Mouse (Mus musculus): ENCODE data around the gene Dnajc4. TPM values are rescaled to one million over a fixed set of nuclear protein-coding genes. Genes with fewer than 3 reads are reported as not detected.

The Dnajc4 gene
- polyA plus RNA-seq, 1 experiment = 5.5 TPM

DNA sequence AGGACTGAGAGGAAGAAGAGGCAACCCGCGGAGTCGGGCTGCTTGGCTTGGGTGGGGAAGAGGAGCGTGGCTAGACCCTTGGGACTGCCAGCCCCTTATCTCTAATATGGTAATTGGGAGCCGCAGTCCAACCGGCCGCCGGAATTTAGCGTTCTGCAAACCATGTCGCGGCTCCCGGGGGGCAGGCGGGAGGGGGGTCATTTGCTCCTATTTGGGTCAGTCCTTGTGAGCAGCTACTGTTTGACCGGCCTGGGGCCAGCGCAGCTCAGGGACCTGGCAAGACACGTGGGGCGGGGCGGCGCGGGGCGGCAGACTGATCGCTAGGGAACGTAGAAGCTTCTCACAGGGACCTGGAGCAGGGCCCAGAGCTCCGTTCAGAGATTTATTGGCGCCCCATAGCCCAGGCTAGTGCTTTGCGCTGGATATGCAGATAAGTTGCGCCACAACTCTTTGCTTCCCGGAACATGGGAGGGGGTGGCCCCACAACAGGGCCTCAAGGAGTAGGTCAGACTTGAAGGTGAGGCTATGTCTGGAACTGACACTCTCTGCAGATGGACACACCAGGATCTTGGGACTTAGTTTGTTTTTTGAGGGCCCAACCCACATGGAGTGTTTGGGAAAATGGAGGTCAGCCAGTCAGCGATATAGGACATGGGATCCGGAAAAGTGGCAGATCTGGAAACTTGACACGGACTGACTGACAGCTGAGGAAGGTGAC, 40.2 kb downstream of the Dnajc4 start:
- no peaks in the 10 kb centered on the region for H3K9me3 ChIP-seq (ENCODE audit: control insufficient read depth, low read length)
- H3K4me1 ChIP-seq (ENCODE audit: control insufficient read depth) = peaks cover 53% of the 10 kb centered on the region
- peak overlapping the region; percentile 72 for H3K4me3 ChIP-seq (replicated peaks)
- H3K36me3 ChIP-seq (ENCODE audit: control insufficient read depth) = peaks cover 24% of the 10 kb centered on the region
- no peaks in the 10 kb centered on the region for H3K27me3 ChIP-seq (ENCODE audit: control insufficient read depth)
- no peak for TF ChIP-seq TAL1 (IDR thresholded peaks at IDR 0.05; ENCODE audit: low read length)
- no peak for TF ChIP-seq GATA1 (IDR thresholded peaks at IDR 0.05; ENCODE audit: low read length)

DNA sequence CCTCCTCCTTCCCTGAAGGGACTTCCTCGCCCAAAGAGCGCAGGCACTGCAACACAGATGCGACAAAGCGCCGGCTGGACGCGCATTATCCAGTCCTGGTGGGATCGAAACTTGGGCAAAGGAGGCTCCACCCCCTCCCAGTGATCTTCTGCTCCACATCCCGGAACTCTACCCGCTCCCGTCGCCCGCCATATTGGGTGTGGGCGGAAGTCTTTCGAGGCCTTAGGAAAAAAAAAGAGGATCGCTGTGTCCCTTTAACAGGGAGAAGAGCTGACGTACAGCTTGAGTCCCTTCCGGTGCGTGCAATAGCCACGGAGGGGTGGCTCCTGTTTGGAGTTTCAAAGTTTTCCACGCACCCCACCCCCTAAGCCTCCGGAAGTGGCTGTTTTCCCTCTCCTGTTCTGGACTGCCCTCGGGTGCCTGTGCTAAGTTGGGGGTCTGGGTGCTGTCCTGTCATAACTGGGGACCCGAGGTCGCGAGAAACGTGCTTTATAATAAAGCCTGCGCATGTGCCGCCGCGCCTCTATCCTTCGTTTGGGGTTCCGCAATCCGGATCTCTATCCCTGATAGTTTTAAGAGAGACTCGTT, 40.9 kb downstream of the Dnajc4 start:
- Histone ChIP-seq H3K4me1 (ENCODE audit: control insufficient read depth) (peaks cover 54% of the 10 kb centered on the region), H3K4me3 (replicated peaks) (peak overlapping the region; percentile 72), H3K9me3 (ENCODE audit: control insufficient read depth, low read length) (no peaks in the 10 kb centered on the region), H3K36me3 (ENCODE audit: control insufficient read depth) (peaks cover 27% of the 10 kb centered on the region), H3K27me3 (ENCODE audit: control insufficient read depth) (no peaks in the 10 kb centered on the region)
- TF ChIP-seq GATA1 (IDR thresholded peaks at IDR 0.05; ENCODE audit: low read length) (no peak), TAL1 (IDR thresholded peaks at IDR 0.05; ENCODE audit: low read length) (no peak)

DNA sequence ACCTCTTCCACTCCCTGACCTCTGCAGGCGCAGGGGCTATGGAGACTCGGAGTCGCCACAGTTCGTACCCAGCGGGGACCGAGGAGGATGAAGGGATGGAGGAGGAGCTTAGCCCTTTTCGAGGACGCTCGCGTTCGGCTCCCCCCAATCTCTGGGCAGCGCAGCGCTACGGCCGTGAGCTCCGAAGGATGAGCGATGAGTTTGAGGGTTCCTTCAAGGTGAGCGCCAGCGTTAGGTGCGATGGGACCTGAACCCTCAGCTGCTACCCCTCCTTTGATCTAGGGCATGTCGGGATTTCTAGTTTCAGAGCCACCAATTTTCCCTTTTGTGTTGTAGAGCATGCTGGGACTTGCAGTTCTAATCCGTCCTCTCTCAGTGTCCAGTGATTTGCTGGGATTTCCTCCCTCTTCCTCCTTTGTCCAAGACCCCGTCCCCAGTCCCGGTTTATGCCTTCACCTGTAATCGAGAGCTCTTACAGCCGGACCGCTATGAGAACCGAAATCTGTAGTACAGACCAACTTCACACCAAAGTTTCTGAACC, 41.7 kb downstream of the Dnajc4 start:
- Histone ChIP-seq H3K9me3 (ENCODE audit: control insufficient read depth, low read length) (no peaks in the 10 kb centered on the region), H3K36me3 (ENCODE audit: control insufficient read depth) (peaks cover 30% of the 10 kb centered on the region), H3K4me1 (ENCODE audit: control insufficient read depth) (peaks cover 58% of the 10 kb centered on the region), H3K4me3 (replicated peaks) (peak overlapping the region; percentile 72), H3K27me3 (ENCODE audit: control insufficient read depth) (no peaks in the 10 kb centered on the region)
- TF ChIP-seq TAL1 (IDR thresholded peaks at IDR 0.05; ENCODE audit: low read length) = no peak
- no peak for TF ChIP-seq GATA1 (IDR thresholded peaks at IDR 0.05; ENCODE audit: low read length)

DNA sequence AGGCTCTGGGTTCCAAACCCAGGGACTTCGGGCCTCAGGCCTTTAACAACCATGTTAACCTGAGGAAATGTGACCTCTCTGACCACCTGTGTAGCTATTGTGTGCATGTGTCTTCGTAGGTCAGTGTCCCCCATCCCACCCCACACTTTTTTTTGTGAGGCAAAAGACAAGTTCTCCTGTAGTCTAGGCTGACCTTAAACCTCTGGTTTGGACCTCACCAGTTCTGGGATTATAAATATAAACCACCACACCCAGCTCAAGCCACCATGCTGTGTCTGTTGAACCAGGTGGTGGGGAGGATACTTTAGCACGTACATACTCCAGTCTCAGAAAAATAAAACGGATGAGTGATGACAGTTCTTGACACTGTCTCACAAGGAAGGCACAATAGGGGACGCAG, 42.4 kb downstream of the Dnajc4 start:
- no peaks in the 10 kb centered on the region for H3K27me3 ChIP-seq (ENCODE audit: control insufficient read depth)
- H3K4me1 ChIP-seq (ENCODE audit: control insufficient read depth) = peaks cover 61% of the 10 kb centered on the region
- no peaks in the 10 kb centered on the region for H3K9me3 ChIP-seq (ENCODE audit: control insufficient read depth, low read length)
- peaks cover 30% of the 10 kb centered on the region for H3K36me3 ChIP-seq (ENCODE audit: control insufficient read depth)
- H3K4me3 ChIP-seq (replicated peaks) = peak overlapping the region; percentile 72
- no peak for TF ChIP-seq TAL1 (IDR thresholded peaks at IDR 0.05; ENCODE audit: low read length)
- no peak for TF ChIP-seq GATA1 (IDR thresholded peaks at IDR 0.05; ENCODE audit: low read length)

DNA sequence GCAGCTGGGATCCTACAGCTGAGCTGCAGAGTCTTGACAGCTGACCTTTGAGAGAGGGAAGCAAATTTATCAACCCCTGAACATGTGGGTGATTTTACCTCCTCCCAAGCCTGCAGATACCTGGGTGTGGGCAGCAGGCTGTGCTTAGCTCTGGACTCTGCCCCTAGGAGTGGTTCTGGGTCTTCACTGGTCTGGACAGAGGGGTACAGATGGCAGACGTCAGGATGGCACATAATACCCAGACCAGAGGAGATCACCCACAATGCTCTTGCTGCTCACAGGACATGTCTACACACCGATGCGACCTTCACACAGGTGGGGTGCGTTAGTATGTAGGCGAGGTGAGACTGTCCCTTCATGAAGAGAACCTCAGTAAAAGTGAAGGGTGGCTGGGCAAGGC, 42.8 kb downstream of the Dnajc4 start:
- no peak for TF ChIP-seq TAL1 (IDR thresholded peaks at IDR 0.05; ENCODE audit: low read length)
- TF ChIP-seq GATA1 (IDR thresholded peaks at IDR 0.05; ENCODE audit: low read length) = no peak

DNA sequence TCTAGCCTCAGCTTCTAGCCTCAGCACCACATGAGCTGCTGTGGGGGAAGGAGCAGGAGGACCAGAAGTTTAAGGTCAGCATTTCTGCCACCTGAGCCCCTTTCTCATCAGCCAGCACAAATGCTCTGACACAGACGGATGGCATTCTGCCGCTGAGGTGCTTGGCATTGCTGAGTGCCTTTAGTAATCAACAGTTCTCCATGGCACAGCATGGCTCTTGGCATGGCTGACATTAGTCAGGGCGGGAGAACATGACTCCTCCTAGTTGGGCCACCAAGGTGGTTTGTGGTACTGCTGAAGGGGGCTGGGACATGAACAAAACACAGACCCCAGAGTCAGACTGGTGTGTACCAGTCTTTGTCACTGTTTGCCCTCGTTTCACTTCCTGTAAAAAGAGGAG, 44.2 kb downstream of the Dnajc4 start:
- H3K9me3 ChIP-seq (ENCODE audit: control insufficient read depth, low read length) = no peaks in the 10 kb centered on the region
- H3K27me3 ChIP-seq (ENCODE audit: control insufficient read depth) = no peaks in the 10 kb centered on the region
- H3K4me1 ChIP-seq (ENCODE audit: control insufficient read depth) = peaks cover 60% of the 10 kb centered on the region
- H3K4me3 ChIP-seq (replicated peaks) = no peak overlapping the region
- H3K36me3 ChIP-seq (ENCODE audit: control insufficient read depth) = peaks cover 28% of the 10 kb centered on the region
- TF ChIP-seq GATA1 (IDR thresholded peaks at IDR 0.05; ENCODE audit: low read length) (no peak), TAL1 (IDR thresholded peaks at IDR 0.05; ENCODE audit: low read length) (no peak)

More for the DNA sequence above, 42.8 kb downstream of the Dnajc4 start:
- peaks cover 28% of the 10 kb centered on the region for H3K36me3 ChIP-seq (ENCODE audit: control insufficient read depth)
- peaks cover 61% of the 10 kb centered on the region for H3K4me1 ChIP-seq (ENCODE audit: control insufficient read depth)
- no peaks in the 10 kb centered on the region for H3K9me3 ChIP-seq (ENCODE audit: control insufficient read depth, low read length)
- no peak overlapping the region for H3K4me3 ChIP-seq (replicated peaks)
- no peaks in the 10 kb centered on the region for H3K27me3 ChIP-seq (ENCODE audit: control insufficient read depth)

DNA sequence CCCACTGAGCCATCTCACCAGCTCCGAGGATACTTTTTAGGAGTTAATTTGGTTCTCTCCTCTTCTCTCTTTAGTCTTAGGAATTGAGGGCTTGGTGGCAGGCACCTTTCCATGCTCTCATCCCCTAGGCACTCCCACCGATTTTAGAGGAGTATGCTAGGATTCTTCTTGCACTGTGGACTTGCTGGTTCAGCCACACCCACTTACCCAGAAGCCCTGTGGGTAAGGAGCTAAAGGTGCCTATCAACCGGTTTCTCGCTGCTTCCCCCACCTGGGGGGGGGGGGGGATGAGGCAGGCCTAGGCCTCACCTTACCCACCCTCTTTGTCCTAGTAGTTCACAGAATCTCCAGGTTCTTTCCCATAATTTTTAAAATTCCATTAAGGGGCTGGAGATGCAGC, 44.6 kb downstream of the Dnajc4 start:
- peaks cover 59% of the 10 kb centered on the region for H3K4me1 ChIP-seq (ENCODE audit: control insufficient read depth)
- H3K27me3 ChIP-seq (ENCODE audit: control insufficient read depth) = no peaks in the 10 kb centered on the region
- H3K4me3 ChIP-seq (replicated peaks) = no peak overlapping the region
- TF ChIP-seq TAL1 (IDR thresholded peaks at IDR 0.05; ENCODE audit: low read length) = no peak
- no peak for TF ChIP-seq GATA1 (IDR thresholded peaks at IDR 0.05; ENCODE audit: low read length)
- H3K9me3 ChIP-seq (ENCODE audit: control insufficient read depth, low read length) = no peaks in the 10 kb centered on the region
- H3K36me3 ChIP-seq (ENCODE audit: control insufficient read depth) = peaks cover 28% of the 10 kb centered on the region

DNA sequence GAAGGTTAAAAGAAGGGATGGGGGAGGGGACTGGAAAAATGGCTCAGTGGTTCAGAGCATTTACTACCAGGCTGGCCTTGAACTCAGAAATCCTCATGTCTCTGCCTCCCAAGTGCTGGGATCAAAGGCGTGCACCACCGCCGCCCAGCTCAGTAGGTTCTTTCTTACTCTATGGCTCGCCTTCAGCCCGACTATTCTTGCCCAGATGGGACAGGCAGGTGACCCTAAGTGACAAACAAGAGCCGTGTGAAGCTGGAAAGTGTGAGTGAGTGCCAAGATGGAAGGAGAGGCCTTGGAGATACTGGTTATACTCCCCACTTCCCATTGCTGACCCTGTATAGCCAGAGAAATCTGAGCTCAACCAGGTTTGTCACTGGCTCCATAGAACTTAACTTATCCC, 48.7 kb downstream of the Dnajc4 start:
- Histone ChIP-seq H3K4me3 (replicated peaks) (no peak overlapping the region), H3K27me3 (ENCODE audit: control insufficient read depth) (no peaks in the 10 kb centered on the region), H3K9me3 (ENCODE audit: control insufficient read depth, low read length) (no peaks in the 10 kb centered on the region), H3K4me1 (ENCODE audit: control insufficient read depth) (peaks cover 43% of the 10 kb centered on the region), H3K36me3 (ENCODE audit: control insufficient read depth) (peaks cover 28% of the 10 kb centered on the region)
- no peak for TF ChIP-seq GATA1 (IDR thresholded peaks at IDR 0.05; ENCODE audit: low read length)
- no peak for TF ChIP-seq TAL1 (IDR thresholded peaks at IDR 0.05; ENCODE audit: low read length)

DNA sequence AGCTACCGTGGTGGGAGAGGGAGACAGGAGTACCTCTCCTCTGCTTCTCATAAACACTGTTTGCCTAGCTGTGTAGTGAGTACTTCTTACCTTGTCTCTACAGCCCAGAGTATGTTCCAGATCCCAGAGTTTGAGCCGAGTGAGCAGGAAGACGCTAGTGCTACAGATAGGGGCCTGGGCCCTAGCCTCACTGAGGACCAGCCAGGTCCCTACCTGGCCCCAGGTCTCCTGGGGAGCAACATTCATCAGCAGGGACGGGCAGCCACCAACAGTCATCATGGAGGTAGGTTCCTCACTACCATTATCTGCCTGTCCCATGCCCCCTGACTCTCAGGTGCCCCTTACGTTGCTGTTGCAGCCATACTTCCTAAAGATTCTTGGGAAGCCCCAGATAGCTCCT, 49.6 kb downstream of the Dnajc4 start:
- H3K9me3 ChIP-seq (ENCODE audit: control insufficient read depth, low read length) = no peaks in the 10 kb centered on the region
- peak overlapping the region; percentile 81 for H3K4me3 ChIP-seq (replicated peaks)
- peaks cover 25% of the 10 kb centered on the region for H3K36me3 ChIP-seq (ENCODE audit: control insufficient read depth)
- peaks cover 40% of the 10 kb centered on the region for H3K4me1 ChIP-seq (ENCODE audit: control insufficient read depth)
- TF ChIP-seq GATA1 (IDR thresholded peaks at IDR 0.05; ENCODE audit: low read length) (no peak), TAL1 (IDR thresholded peaks at IDR 0.05; ENCODE audit: low read length) (no peak)
- H3K27me3 ChIP-seq (ENCODE audit: control insufficient read depth) = 0 out of 2 replicates have a peak, but pooled peaks cover 4% of the 10 kb centered on the region
